Mouse (Mus musculus) midbrain, embryonic 16.5 days (tissue): ENCODE data around the gene Mmp8. TPM values are rescaled to one million over a fixed set of nuclear protein-coding genes. Genes with fewer than 3 reads are reported as not detected.

Experiments used
- ATAC-seq: fragments of 200-750 bp; cut with Nextera tagmentation; 2 replicates; pipeline ENCODE4 v1.8.0; 2017; ENCODE audit warnings: moderate TSS enrichment
- H3K27ac ChIP-seq: fragments of 300-500 bp; sonication (generic); 2 replicates; pipeline ENCODE4 v1.5.1; 2014; ENCODE audit warnings: mild to moderate bottlenecking, low read length, mixed read lengths
- H3K27me3 ChIP-seq: fragments of 300-500 bp; sonication (generic); 2 replicates; pipeline ENCODE4 v1.6.1; 2014; ENCODE audit warnings: low read depth, low read length, mixed read lengths; ENCODE audit not compliant: control insufficient read depth, insufficient read depth
- H3K36me3 ChIP-seq: fragments of 300-500 bp; sonication (generic); 2 replicates; pipeline ENCODE4 v1.6.1; 2014; ENCODE audit warnings: mild to moderate bottlenecking, low read length, moderate library complexity, mixed read lengths; ENCODE audit not compliant: control insufficient read depth, insufficient read depth
- H3K4me1 ChIP-seq: fragments of 300-500 bp; sonication (generic); 2 replicates; pipeline ENCODE4 v1.6.1; 2014; ENCODE audit warnings: mild to moderate bottlenecking, low read length, mixed read lengths; ENCODE audit not compliant: control insufficient read depth, insufficient read depth
- H3K4me2 ChIP-seq: fragments of 300-500 bp; sonication (generic); 2 replicates; pipeline ENCODE4 v1.6.1; 2014; ENCODE audit warnings: mild to moderate bottlenecking, low read length, mixed read lengths
- H3K4me3 ChIP-seq: fragments of 300-500 bp; sonication (generic); 2 replicates; pipeline ENCODE4 v1.5.1; 2014; ENCODE audit warnings: low read depth, mild to moderate bottlenecking, low read length, moderate library complexity, mixed read lengths
- H3K9ac ChIP-seq: fragments of 300-500 bp; sonication (generic); 2 replicates; pipeline ENCODE4 v1.6.1; 2014; ENCODE audit warnings: low read depth, low read length, mixed read lengths
- H3K9me3 ChIP-seq: fragments of 300-500 bp; sonication (generic); replicated peaks from 2 replicates; pipeline ENCODE4 v1.6.1; 2014; ENCODE audit warnings: mild to moderate bottlenecking, low read length, mixed read lengths; ENCODE audit not compliant: control insufficient read depth, poor library complexity, severe bottlenecking
- WGBS: fragments of 180-500 bp; shearing (Covaris S2); extraction: QIAGEN DNeasy Blood & Tissue Kit; methylation state at CpG from one replicate; pipeline ENCODE4 v1.1.7; 2014; 5-methylcytosine and 5-hydroxymethylcytosine counted together
- polyA plus RNA-seq: library from polyadenylated mRNA; unstranded; fragments of >200 nt; fragmentation: Nextera tagmentation; extraction: Ambion mirVana; gene quantifications from 2 replicates; pipeline ENCODE4 v1.2.1, GENCODE M21; 2015

Mmp8 gene
- polyA plus RNA-seq, 1 experiment from 2014 or later: 0.38 TPM

- ATAC-seq: no peak
- WGBS: 84% methylated on average over 12 of the region's 12 CpGs
- Histone ChIP-seq H3K36me3 (no peaks in the 10 kb centered on the region), H3K9me3 (0 out of 2 replicates have a peak, but pooled peaks cover 4% of the 10 kb centered on the region), H3K27ac (no peak overlapping the region), H3K4me2 (no peak overlapping the region), H3K27me3 (no peaks in the 10 kb centered on the region), H3K4me3 (no peak overlapping the region), H3K9ac (no peak overlapping the region), H3K4me1 (no peaks in the 10 kb centered on the region)
These were observed 47.4 kb downstream of the Mmp8 start for GRCm38 (mm10) chr9:7605638-7606037.

Other genes with a start within 250 kb of the Mmp8 start
- not detected in 2 replicates for gene Mmp12, start 214.1 kb upstream of the Mmp8 start, polyA plus RNA-seq
- gene Mmp1b, start 170.4 kb upstream of the Mmp8 start, polyA plus RNA-seq: not detected in 2 replicates
- not detected in 2 replicates for gene Mmp3, start 112.6 kb upstream of the Mmp8 start, polyA plus RNA-seq
- not detected in 2 replicates for gene Mmp10, start 56.1 kb upstream of the Mmp8 start, polyA plus RNA-seq
- gene Mmp27, start 12.9 kb downstream of the Mmp8 start, polyA plus RNA-seq: not detected in 2 replicates
- gene Mmp20, start 69.8 kb downstream of the Mmp8 start, polyA plus RNA-seq: not detected in 2 replicates
- gene Mmp7, start 133.6 kb downstream of the Mmp8 start, polyA plus RNA-seq: not detected in 2 replicates
- 14.5 and 15.3 TPM in 2 replicates for gene Tmem123, start 205.6 kb downstream of the Mmp8 start, polyA plus RNA-seq